Mouse (Mus musculus): Measurements from ENCODE around the gene Hdhd5. TPM values are rescaled to one million over a fixed set of nuclear protein-coding genes. Genes with fewer than 3 reads are reported as not detected.

The Hdhd5 gene
- polyA plus RNA-seq, 1 experiment from 2014 or later = 15.6 TPM

DNA sequence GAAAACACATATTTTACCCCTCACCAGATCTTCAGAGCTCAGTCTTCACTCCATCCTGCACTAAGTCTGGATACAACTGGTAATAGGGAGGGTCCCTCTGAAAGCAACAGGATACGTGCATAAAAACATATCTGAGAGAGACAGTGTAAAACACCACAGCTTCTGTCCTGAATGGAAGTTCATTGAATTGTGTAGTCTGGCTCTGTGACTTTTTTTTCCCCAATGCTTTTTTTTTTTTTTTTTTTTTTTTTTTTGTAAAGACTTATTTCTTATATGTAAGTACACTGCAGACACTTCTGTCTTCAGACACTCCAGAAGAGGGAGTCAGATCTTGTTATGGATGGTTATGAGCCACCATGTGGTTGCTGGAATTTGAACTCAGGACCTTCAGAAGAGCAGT lies 1.5 kb upstream of the Hdhd5 start:
- no peak overlapping the region for H3K27ac ChIP-seq (ENCODE audit: low read depth)
- no peaks in the 10 kb centered on the region for H3K9me3 ChIP-seq (ENCODE audit: low read depth, low read length)
- peak overlapping the region; percentile 82; the same call in 1 of the 2 replicates for H3K4me2 ChIP-seq
- no peaks in the 10 kb centered on the region for H3K36me3 ChIP-seq (ENCODE audit: insufficient read depth)
- 76% methylated on average over 1 of the region's 1 CpGs for WGBS
- H3K9ac ChIP-seq = no peak overlapping the region
- no peak for TF ChIP-seq CTCF (IDR thresholded peaks at IDR 0.05; ENCODE audit: low read depth)
- no peak overlapping the region for H3K4me3 ChIP-seq (ENCODE audit: low read depth, low read length)
- H3K4me1 ChIP-seq (ENCODE audit: insufficient read depth) = peaks cover 4% of the 10 kb centered on the region; the same call in 1 of the 2 replicates
- H3K27me3 ChIP-seq (ENCODE audit: insufficient read depth, low read length) = no peaks in the 10 kb centered on the region
- no peak for DNase-seq
- ATAC-seq (ENCODE audit: insufficient read depth) = no peak

DNA sequence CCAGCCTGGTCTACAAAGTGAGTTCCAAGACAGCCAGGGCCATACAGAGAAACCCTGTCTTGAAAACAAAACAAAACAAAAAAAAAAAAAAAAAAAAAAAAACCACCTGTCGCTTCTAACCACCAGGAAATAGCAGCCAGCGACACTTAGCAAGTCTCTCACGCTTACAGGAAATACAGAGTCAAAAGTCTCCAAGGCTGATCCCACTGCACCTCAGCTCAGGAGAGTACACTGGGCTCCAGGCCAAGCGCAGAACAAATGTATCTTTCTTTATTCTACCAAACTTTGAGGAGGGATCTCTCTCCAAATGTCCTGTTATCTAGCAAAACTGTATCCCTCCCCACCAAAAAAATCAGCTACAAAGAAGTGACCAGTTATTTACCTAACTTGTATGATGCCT lies 2.0 kb downstream of the Hdhd5 start:
- WGBS = 76% methylated on average over 4 of the region's 4 CpGs
- DNase-seq (no peak), ATAC-seq (ENCODE audit: insufficient read depth) (no peak)
- Histone ChIP-seq H3K4me2 (0 out of 2 replicates have a peak overlapping the region, but pooled peaks have one; percentile 12), H3K9ac (no peak overlapping the region), H3K27me3 (ENCODE audit: insufficient read depth, low read length) (no peaks in the 10 kb centered on the region), H3K36me3 (ENCODE audit: insufficient read depth) (no peaks in the 10 kb centered on the region), H3K4me3 (ENCODE audit: low read depth, low read length) (no peak overlapping the region), H3K4me1 (ENCODE audit: insufficient read depth) (peaks cover 4% of the 10 kb centered on the region; the same call in 1 of the 2 replicates), H3K27ac (ENCODE audit: low read depth) (no peak overlapping the region), H3K9me3 (ENCODE audit: low read depth, low read length) (no peaks in the 10 kb centered on the region)
- TF ChIP-seq CTCF (IDR thresholded peaks at IDR 0.05; ENCODE audit: low read depth) = no peak

DNA sequence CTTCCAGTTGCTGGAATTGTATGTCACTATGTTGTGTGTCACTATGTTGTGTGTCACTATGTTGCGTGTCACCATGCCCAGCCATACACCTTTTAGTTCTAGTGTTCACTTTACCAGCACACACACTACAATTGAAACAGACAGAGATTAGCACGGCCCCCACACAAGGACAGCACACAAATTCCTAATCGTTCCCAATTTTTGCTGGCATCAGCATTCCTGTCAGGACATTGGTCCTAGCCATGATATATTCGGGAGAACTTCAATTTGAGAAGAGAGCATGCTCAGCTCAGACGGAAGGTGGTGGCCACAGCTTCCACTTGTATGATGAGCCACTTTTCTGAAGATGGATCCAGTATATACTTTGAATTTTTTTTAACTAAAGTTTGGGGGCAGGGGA lies 6.3 kb downstream of the Hdhd5 start:
- no peak overlapping the region for H3K4me2 ChIP-seq
- TF ChIP-seq CTCF (IDR thresholded peaks at IDR 0.05; ENCODE audit: low read depth) = no peak
- no peaks in the 10 kb centered on the region for H3K9me3 ChIP-seq (ENCODE audit: low read depth, low read length)
- H3K27me3 ChIP-seq (ENCODE audit: insufficient read depth, low read length) = no peaks in the 10 kb centered on the region
- H3K27ac ChIP-seq (ENCODE audit: low read depth) = no peak overlapping the region
- WGBS = 87% methylated on average over 5 of the region's 5 CpGs
- no peak overlapping the region for H3K4me3 ChIP-seq (ENCODE audit: low read depth, low read length)
- no peaks in the 10 kb centered on the region; the same call in 1 of the 2 replicates for H3K4me1 ChIP-seq (ENCODE audit: insufficient read depth)
- no peak for DNase-seq
- no peak overlapping the region for H3K9ac ChIP-seq
- no peak for ATAC-seq (ENCODE audit: insufficient read depth)
- peaks cover 12% of the 10 kb centered on the region; the same call in 1 of the 2 replicates for H3K36me3 ChIP-seq (ENCODE audit: insufficient read depth)

DNA sequence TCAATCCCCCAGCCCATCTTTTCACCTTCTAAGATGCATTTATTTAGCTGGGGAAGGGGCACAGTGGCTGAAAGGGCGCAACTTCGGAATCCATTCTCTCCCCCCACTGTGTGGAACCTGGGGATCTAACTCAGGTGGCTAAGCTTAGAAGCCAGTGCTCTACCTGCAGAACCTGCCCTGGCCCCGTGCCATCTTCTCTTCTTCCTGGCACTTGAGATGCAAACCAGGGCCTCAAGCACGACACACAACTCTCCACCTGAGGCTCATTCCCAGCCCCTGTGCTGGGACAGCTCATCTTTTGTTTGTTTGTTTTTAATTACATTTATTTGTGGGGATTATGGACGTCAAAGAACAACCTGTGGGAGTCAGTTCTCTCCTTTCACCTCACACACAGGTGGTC lies 11.5 kb downstream of the Hdhd5 start:
- Histone ChIP-seq H3K9me3 (ENCODE audit: low read depth, low read length) (no peaks in the 10 kb centered on the region), H3K4me3 (ENCODE audit: low read depth, low read length) (no peak overlapping the region), H3K36me3 (ENCODE audit: insufficient read depth) (peaks cover 24% of the 10 kb centered on the region; the same call in 1 of the 2 replicates), H3K27ac (ENCODE audit: low read depth) (no peak overlapping the region), H3K9ac (no peak overlapping the region), H3K4me2 (no peak overlapping the region), H3K4me1 (ENCODE audit: insufficient read depth) (no peaks in the 10 kb centered on the region), H3K27me3 (ENCODE audit: insufficient read depth, low read length) (no peaks in the 10 kb centered on the region)
- WGBS = 71% methylated on average over 5 of the region's 5 CpGs
- no peak for TF ChIP-seq CTCF (IDR thresholded peaks at IDR 0.05; ENCODE audit: low read depth)
- ATAC-seq (ENCODE audit: insufficient read depth) (no peak), DNase-seq (no peak)

DNA sequence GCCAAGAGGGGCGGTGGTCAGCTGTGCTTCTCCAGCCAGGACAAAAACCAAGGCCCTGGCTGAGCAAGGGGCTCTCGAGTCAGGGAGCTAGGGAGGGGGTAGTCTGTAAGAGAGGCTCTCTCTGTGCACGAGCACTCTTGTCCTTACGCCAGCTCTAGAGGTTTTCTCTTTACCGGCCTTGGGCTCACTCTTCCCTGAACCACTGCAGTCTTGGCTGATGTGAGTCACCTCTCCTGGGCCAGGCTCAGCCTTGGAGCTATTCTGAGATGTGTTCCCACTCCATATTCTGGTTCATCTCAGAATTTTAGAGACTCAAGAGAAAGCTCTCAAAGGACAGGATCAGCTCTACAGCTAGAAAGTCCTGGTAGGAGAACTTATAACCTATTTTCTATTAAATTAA lies 13.8 kb downstream of the Hdhd5 start:
- no peaks in the 10 kb centered on the region for H3K4me1 ChIP-seq (ENCODE audit: insufficient read depth)
- no peak overlapping the region for H3K27ac ChIP-seq (ENCODE audit: low read depth)
- no peak overlapping the region for H3K4me2 ChIP-seq
- TF ChIP-seq CTCF (IDR thresholded peaks at IDR 0.05; ENCODE audit: low read depth) = no peak
- no peak overlapping the region for H3K9ac ChIP-seq
- H3K9me3 ChIP-seq (ENCODE audit: low read depth, low read length) = no peaks in the 10 kb centered on the region
- no peak for ATAC-seq (ENCODE audit: insufficient read depth)
- DNase-seq = no peak
- H3K36me3 ChIP-seq (ENCODE audit: insufficient read depth) = peaks cover 20% of the 10 kb centered on the region
- WGBS = 71% methylated on average over 5 of the region's 5 CpGs
- no peaks in the 10 kb centered on the region for H3K27me3 ChIP-seq (ENCODE audit: insufficient read depth, low read length)
- H3K4me3 ChIP-seq (ENCODE audit: low read depth, low read length) = no peak overlapping the region

DNA sequence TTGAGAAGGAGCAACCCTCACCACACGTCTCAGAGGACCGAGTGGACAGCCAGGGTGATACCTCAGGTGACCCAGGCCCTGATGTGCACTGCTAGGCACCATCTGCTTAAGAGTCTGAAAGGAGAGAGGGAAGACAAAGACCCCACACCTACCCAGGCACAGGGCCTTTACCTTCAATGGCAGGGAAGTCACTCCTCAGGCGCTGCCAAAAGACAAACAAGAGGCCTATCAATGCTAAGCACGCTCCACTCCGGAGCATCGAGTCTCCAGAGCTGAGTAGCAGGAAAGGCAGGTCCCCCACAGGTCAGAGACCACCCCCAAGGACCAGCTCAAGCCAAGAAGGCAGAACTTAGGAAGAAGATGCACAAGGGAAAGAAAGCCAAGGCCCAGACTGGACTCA lies 14.2 kb downstream of the Hdhd5 start:
- Histone ChIP-seq H3K27me3 (ENCODE audit: insufficient read depth, low read length) (no peaks in the 10 kb centered on the region), H3K9me3 (ENCODE audit: low read depth, low read length) (no peaks in the 10 kb centered on the region), H3K27ac (ENCODE audit: low read depth) (no peak overlapping the region), H3K36me3 (ENCODE audit: insufficient read depth) (peaks cover 20% of the 10 kb centered on the region), H3K4me2 (no peak overlapping the region), H3K4me1 (ENCODE audit: insufficient read depth) (no peaks in the 10 kb centered on the region), H3K9ac (no peak overlapping the region), H3K4me3 (ENCODE audit: low read depth, low read length) (no peak overlapping the region)
- TF ChIP-seq CTCF (IDR thresholded peaks at IDR 0.05; ENCODE audit: low read depth) = no peak
- DNase-seq (no peak), ATAC-seq (ENCODE audit: insufficient read depth) (no peak)
- WGBS = 68% methylated on average over 6 of the region's 6 CpGs

DNA sequence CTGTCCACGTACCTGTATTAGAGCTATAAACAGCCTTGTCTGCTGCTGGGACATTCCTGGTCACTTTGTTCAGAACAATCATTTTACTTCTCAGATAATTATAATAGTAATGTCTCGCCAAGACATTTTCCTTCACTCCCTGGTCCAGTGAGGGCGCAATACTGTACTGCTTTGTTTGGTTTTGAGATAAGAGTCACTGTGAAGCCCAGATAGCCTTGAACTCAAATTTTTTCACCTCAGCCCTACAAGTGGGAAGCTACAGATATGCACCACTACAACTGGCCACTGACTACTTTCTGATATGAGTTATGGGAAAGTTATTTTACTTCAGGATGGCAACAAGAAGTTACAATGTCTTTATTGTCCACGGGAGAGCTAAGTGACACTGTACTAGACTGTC lies 14.7 kb downstream of the Hdhd5 start:
- ATAC-seq (ENCODE audit: insufficient read depth) (no peak), DNase-seq (no peak)
- H3K4me2 ChIP-seq = no peak overlapping the region
- WGBS = 69% methylated on average over 4 of the region's 4 CpGs
- no peak overlapping the region for H3K27ac ChIP-seq (ENCODE audit: low read depth)
- H3K4me3 ChIP-seq (ENCODE audit: low read depth, low read length) = no peak overlapping the region
- H3K27me3 ChIP-seq (ENCODE audit: insufficient read depth, low read length) = no peaks in the 10 kb centered on the region
- H3K4me1 ChIP-seq (ENCODE audit: insufficient read depth) = no peaks in the 10 kb centered on the region
- H3K36me3 ChIP-seq (ENCODE audit: insufficient read depth) = peaks cover 20% of the 10 kb centered on the region
- H3K9ac ChIP-seq = no peak overlapping the region
- no peaks in the 10 kb centered on the region for H3K9me3 ChIP-seq (ENCODE audit: low read depth, low read length)
- TF ChIP-seq CTCF (IDR thresholded peaks at IDR 0.05; ENCODE audit: low read depth) = no peak

DNA sequence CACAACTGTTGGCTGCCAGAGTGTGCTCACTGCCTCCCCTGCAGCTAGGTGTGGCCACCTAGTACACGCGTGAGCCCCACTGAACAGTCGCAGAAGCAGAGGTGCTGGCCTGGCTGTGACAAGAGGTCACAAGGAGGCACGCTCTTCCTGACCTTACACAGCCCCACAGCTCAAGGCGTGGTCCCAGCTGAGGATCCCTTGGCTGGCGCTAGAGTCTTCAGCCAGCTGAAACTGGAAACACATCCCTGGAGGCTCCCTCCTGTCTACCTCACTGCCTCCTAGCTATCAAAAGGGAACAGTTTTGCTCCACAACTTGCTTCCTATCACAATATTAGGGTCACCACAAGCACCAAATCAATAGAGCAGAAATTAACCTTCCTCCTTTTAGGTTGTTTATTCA lies 19.9 kb downstream of the Hdhd5 start:
- ATAC-seq (ENCODE audit: insufficient read depth) (no peak), DNase-seq (no peak)
- Histone ChIP-seq H3K27ac (ENCODE audit: low read depth) (no peak overlapping the region), H3K4me3 (ENCODE audit: low read depth, low read length) (no peak overlapping the region), H3K36me3 (ENCODE audit: insufficient read depth) (peaks cover 20% of the 10 kb centered on the region), H3K4me2 (no peak overlapping the region), H3K27me3 (ENCODE audit: insufficient read depth, low read length) (no peaks in the 10 kb centered on the region), H3K4me1 (ENCODE audit: insufficient read depth) (no peaks in the 10 kb centered on the region), H3K9me3 (ENCODE audit: low read depth, low read length) (no peaks in the 10 kb centered on the region), H3K9ac (no peak overlapping the region)
- WGBS = 83% methylated on average over 6 of the region's 6 CpGs
- no peak for TF ChIP-seq CTCF (IDR thresholded peaks at IDR 0.05; ENCODE audit: low read depth)

Measured in lung, embryonic 14.5 days (tissue).